Mouse (Mus musculus) left cerebral cortex, adult 18-20 months (tissue): ENCODE measurements around the gene Wnt7a. TPM values are rescaled to one million over a fixed set of nuclear protein-coding genes. Genes with fewer than 3 reads are reported as not detected.
A peak's percentile ranks its signal among the peaks of the same experiment; 100 is the strongest.

Experiments used
- DNase-seq, 2 experiments: peaks; one replicate each; pipeline ENCODE4 v3.0.0; 2021 to 2022; ENCODE audit warnings: low spot score in 2 of 2, mixed read lengths in 1 of 2
- long read RNA-seq, 2 experiments: library from polyadenylated mRNA; stranded (forward); transcript quantifications; one replicate each; pipeline ENCODE4 v2.0.0; 2021
- total RNA-seq, 2 experiments: library from RNA; stranded (reverse); gene quantifications; 2 replicates each; pipeline ENCODE4 v1.2.3; 2021

Gene Wnt7a
- total RNA-seq = 10 to 100 TPM; 13.8 to 13.9 TPM
- long read RNA-seq, experiment 1, partial matches to known transcripts = 0 of 6 reads
- long read RNA-seq, experiment 1, other reads (novel, unspliced or antisense) = 3 of 6 reads
- long read RNA-seq, experiment 2, partial matches to known transcripts = 0 of 5 reads
- long read RNA-seq, experiment 2, other reads (novel, unspliced or antisense) = 2 of 5 reads

DNA sequence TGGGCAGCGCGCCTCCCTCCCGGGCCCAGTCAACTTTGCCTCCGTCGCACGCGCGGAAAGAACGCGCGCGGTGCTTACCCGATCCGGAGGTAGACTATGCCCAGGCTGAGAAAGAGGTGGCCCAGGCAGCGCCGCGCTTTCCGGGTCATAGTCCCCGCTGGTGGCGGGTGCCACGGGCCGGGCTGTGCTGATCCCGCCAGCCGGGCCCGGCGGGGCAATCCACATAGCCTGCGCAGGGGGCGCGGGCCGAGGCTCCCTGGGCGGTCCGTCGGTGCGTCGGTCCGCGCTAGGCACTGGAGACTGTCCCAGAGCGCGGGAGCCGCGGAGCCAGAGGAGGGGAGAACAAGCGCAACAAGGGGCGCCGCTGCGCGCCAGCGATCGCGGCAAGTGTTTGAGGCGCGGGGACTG, at the start of gene Wnt7a:
Gene Wnt7a, minus strand, starts transcription at position 403 of the 408 bp plus-strand sequence.
- DNase-seq = peak in 1 of 2 experiments; percentile 24

- no peak for DNase-seq
These were observed 48.3 kb upstream of the Wnt7a start for GRCm38 (mm10) chr6:91459471-91459870.

DNA sequence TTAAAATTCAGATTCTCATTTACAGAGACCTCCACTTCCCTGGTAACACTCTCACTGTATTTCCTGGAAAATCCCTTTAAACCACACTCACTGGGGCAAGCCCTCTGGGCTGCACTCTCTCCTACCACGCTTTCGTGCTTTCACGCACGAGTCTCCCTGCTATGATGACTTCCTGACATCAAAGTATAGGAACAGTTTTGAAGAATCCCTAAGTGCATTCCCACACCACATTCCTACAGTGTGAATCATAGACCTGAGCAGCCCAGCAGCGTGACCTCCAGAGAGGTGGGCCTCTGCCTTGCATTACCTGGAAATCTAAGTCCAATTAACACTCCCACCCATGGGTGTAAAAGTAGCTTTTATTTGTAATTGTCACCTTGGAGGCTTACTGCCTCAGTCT, 43.4 kb upstream of the Wnt7a start:
- DNase-seq = no peak

DNA sequence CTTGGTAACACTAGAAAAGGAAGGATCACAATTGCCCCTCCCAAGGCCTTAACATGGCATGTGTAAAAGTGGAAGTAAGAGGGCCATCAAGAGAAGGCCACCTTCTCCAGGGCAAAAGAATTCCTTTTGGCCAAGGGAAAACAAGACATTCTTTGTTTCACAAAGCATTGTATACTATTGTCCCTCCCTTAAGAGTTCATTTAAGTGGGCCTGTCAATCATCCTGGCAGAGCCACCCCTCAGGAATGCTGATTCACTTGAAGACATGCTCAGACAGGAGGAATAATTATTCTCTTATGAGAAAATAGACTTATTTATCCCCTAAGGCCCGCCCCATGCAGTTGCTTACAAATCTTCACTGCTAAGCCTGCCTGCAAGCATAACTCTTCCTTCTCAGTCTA, 40.9 kb upstream of the Wnt7a start:
- DNase-seq = no peak

GRCm38 (mm10) chr6:91449472-91450225, 38.5 kb upstream of the Wnt7a start:
- DNase-seq = no peak

GRCm38 (mm10) chr6:91445316-91445715, 34.2 kb upstream of the Wnt7a start:
- DNase-seq = no peak

DNA sequence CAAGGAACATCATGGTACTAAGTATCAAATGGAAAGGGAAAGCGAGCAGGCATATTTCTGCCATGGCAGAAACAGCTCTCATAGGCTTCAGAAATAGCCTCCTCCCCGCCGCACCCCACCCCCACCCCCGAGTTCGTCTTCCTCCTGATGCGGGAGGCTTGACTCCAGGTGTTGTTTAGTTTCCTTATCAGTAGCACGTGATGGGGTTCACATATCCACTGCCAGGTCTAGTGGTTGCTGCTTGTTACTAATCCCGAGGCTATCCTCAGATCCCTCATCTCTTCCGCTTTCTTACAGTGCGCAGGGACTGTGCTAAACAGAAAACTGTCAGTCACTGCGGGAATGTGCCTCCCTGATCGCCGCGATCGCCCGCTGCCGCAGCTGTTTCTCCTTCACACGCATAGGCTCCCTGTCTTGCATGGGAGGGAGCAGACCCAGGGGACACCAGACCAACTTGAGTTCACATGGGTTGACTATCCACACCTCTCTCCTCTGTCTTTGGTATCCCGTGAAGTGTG, 30.0 kb upstream of the Wnt7a start:
- DNase-seq = no peak

DNA sequence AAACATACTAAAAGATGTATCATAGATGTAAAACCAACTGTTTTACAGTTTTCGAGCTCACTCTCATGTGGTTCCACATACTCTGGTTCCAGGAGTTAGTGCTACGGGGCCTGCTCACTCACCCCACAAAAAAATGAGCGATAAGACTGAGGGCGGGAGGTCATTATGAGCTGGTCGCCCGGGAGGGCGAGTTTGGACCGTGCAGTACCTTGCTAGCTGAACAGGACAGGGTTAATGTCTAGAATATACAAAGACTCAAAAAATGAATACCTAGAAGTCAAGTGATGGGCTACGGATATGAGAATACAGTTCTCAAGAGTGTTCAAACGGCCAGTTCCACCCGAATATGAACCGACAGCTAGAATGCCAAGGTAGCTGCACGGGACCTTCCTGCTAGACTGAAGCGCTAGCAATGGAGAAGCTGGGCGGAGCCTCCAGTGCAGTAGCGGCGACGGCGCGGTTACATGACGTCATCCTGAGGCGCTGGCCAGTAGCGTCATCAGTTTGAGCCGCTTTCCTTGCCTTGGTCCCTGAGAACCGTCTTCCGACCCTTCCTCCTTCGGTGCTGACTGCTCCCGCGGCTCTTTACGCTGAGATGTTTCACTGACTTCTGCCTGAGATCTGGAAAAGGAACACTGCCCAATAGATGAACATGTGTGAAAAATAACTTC, 29.4 kb upstream of the Wnt7a start:
- DNase-seq = peak; percentile 98

- no peak for DNase-seq
These were observed 13.0 kb upstream of the Wnt7a start for GRCm38 (mm10) chr6:91424151-91424550.

- DNase-seq = no peak
These were observed 10.5 kb upstream of the Wnt7a start for GRCm38 (mm10) chr6:91421629-91422028.

- no peak for DNase-seq
These were observed 6.2 kb upstream of the Wnt7a start for GRCm38 (mm10) chr6:91417291-91417845.

DNA sequence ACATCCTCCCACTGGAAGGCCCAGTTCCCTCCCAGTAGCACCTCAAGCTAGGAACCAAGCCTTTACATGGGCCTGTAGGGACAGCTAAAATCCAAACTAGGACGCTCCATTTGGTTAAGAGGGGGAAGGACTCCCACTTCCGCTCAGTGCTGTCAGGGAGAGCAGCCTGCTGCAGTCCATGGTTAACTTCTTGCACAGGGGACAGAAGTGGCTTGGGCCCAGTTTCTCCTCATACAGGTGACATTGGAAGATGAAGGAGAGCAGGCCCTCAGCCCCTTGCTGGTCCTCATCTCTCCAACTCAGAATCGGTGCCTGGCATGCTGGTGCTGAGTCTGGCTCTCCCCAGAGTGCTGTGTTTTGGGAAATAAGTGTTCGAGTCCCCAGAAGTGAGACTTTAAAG, 5.0 kb upstream of the Wnt7a start:
- DNase-seq = no peak

GRCm38 (mm10) chr6:91414890-91415289, 3.7 kb upstream of the Wnt7a start:
- DNase-seq = peak; percentile 45 to 57

GRCm38 (mm10) chr6:91411369-91411981, 312 bp upstream of the Wnt7a start:
- DNase-seq = peak; percentile 85 to 88

- DNase-seq = no peak
These were observed 889 bp downstream of the Wnt7a start for GRCm38 (mm10) chr6:91410168-91410780.

- DNase-seq = no peak
These were observed 1.6 kb downstream of the Wnt7a start for GRCm38 (mm10) chr6:91409448-91410167.

DNA sequence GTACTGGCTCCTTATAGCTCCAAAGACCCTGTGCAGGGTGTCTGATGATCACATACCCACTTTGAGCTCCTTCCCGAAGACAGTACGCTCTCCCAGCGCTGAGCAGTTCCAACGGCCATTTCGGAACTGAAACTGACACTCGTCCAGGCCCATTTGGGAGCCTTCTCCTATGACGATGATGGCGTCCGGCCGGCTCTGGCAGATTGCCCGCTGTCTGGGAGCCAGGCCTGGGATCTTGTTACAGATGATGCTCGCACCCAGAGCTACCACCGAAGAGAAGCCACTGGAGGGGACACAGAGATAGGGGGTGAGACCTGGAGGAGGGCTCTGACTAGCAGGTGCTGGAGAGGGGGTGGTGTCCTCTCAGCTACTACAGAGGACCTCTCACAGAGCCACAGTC, 2.5 kb downstream of the Wnt7a start:
- no peak for DNase-seq

DNA sequence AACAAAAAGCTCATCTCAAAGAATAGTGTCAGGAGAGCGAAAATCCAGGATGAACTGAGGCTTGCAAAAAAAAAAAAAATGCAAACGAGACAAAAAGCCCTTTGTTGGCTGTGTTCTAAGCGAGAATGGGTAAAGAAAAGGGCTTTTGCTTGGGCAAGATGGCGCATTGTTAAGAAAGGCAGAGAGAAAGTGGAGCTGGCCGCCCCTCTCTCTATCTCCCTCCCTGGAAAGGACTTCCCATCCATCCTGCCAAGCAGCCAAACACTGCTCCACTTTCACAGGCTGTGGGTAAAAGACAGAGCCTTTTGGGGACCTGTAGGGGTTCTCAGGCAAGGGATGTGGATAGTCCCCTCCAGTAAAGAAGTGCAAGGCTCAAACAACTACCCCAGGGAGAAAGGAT, 9.6 kb downstream of the Wnt7a start:
- no peak for DNase-seq

DNA sequence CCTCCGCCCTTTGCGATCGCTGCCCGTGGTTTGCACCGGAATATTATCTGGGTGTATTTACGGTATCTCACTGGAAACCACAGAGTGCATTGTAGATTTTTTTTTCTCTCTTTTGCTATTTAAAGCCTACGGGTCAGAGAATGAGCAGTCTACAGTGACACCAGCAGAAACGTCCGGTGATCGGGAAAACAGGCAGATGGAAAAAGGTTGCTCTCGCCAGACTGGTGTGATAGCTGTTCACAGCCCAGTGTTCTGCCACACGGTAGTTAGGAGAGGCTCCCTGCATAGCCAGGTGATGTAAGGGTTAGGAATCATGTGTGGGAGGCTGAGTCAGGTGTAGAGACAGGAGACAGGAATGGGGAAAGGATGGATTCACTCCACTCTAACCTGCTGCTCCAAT, 10.6 kb downstream of the Wnt7a start:
- DNase-seq = no peak

DNA sequence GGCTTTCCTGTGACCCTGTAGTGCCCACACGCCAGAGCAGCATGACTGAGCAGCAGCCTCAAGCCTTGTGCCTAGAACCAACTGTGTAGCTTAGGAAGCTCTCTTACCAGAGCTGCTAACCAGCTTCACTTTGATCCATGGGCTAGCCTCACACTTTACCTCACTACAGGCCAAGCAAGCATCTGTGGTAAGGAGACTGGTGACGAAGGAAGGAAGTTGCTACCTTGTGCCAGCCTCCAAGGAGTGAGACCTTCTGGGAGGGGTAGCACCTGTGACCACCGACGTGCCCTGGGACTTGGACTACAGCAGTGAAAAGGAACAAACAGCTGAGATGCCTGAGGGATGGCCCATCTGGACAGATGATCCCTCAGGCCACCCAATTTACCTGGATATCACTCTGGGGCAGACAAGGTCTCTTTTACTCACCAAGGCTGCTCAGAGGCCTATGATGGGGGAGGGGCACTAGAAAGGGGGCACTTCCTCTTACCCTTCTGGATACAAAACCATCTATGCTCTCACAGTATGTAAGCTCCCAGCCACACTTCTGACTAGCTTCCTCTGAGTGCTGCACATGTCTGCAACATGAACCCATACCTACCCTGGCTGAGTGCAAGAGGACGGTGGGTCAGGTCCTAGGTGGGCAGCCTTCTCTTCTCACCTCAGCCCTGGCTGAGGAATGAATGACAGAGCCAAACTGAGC, 18.5 kb downstream of the Wnt7a start:
- no peak for DNase-seq
